Mouse (Mus musculus) kidney, embryonic 16.5 days (tissue): ENCODE data around the gene Tmx4. TPM values are rescaled to one million over a fixed set of nuclear protein-coding genes. Genes with fewer than 3 reads are reported as not detected.

Experiments
- ATAC-seq: fragments of 200-750 bp; cut with Nextera tagmentation; 2 replicates; pipeline ENCODE4 v1.8.0; 2017; ENCODE audit warnings: moderate TSS enrichment; ENCODE audit not compliant: low FRiP score, low TSS enrichment
- H3K27ac ChIP-seq: fragments of 300-500 bp; sonication (generic); 2 replicates; pipeline ENCODE4 v1.5.1; 2014; ENCODE audit warnings: low read length
- H3K27me3 ChIP-seq: fragments of 300-500 bp; sonication (generic); 2 replicates; pipeline ENCODE4 v1.6.1; 2014; ENCODE audit warnings: low read length, control low read depth, mixed read lengths; ENCODE audit not compliant: insufficient read depth
- H3K36me3 ChIP-seq: fragments of 300-500 bp; sonication (generic); 2 replicates; pipeline ENCODE4 v1.6.1; 2014; ENCODE audit warnings: low read length, control low read depth, mixed read lengths; ENCODE audit not compliant: insufficient read depth
- H3K4me1 ChIP-seq: fragments of 300-500 bp; sonication (generic); 2 replicates; pipeline ENCODE4 v1.6.1; 2014; ENCODE audit warnings: low read length, control low read depth, mixed read lengths; ENCODE audit not compliant: insufficient read depth
- H3K4me2 ChIP-seq: fragments of 300-500 bp; sonication (generic); replicated peaks from 2 replicates; pipeline ENCODE4 v1.6.1; 2014; ENCODE audit warnings: low read depth, low read length
- H3K4me3 ChIP-seq: fragments of 300-500 bp; sonication (generic); 2 replicates; pipeline ENCODE4 v1.5.1; 2014; ENCODE audit warnings: mild to moderate bottlenecking, low read length
- H3K9ac ChIP-seq: fragments of 300-500 bp; sonication (generic); replicated peaks from 2 replicates; pipeline ENCODE4 v1.6.1; 2014; ENCODE audit warnings: low read length
- H3K9me3 ChIP-seq: fragments of 300-500 bp; sonication (generic); 2 replicates; pipeline ENCODE4 v1.6.1; 2016; ENCODE audit warnings: low read length, control low read depth
- WGBS: fragments of 180-500 bp; shearing (Covaris S2); extraction: QIAGEN DNeasy Blood & Tissue Kit; methylation state at CpG from one replicate; pipeline ENCODE4 v1.1.7; 2014; 5-methylcytosine and 5-hydroxymethylcytosine counted together
- polyA plus RNA-seq: library from polyadenylated mRNA; unstranded; fragments of >200 nt; fragmentation: Nextera tagmentation; extraction: Ambion mirVana; gene quantifications from 2 replicates; pipeline ENCODE4 v1.2.1, GENCODE M21; 2015

Tmx4 gene
- polyA plus RNA-seq, result 20.4 and 21.2 TPM in 2 replicates

- Histone ChIP-seq H3K9ac (peak within 1 kb of the TSS; percentile 93), H3K27me3 (no peaks in the 10 kb centered on the region), H3K9me3 (no peaks in the 10 kb centered on the region), H3K4me2 (peak within 1 kb of the TSS; percentile 85), H3K36me3 (0 out of 2 replicates have a peak, but pooled peaks cover 2% of the 10 kb centered on the region), H3K4me3 (peak within 1 kb of the TSS; percentile 87), H3K27ac (peak within 1 kb of the TSS; percentile 96), H3K4me1 (peaks cover 9% of the 10 kb centered on the region)
- peak; percentile 100 for ATAC-seq
- WGBS, result under 1% methylated on average over 57 of the region's 57 CpGs
These were observed at the start of gene Tmx4 for GRCm38 (mm10) chr2:134643514-134644300. Gene Tmx4 (minus strand): TSS chr2:134644145.

- 69% methylated on average over 1 of the region's 1 CpGs for WGBS
- no peak overlapping the region for H3K27ac ChIP-seq
These were observed 48.2 kb upstream of the Tmx4 start for GRCm38 (mm10) chr2:134692125-134692524.

GRCm38 (mm10) chr2:134691055-134691454 is 47.1 kb upstream of the Tmx4 start:
- no peak overlapping the region for H3K4me2 ChIP-seq
- H3K9ac ChIP-seq, result no peak overlapping the region
- H3K27ac ChIP-seq, result no peak overlapping the region
- no peaks in the 10 kb centered on the region for H3K27me3 ChIP-seq
- no peaks in the 10 kb centered on the region for H3K4me1 ChIP-seq
- WGBS, result 88% methylated on average over 7 of the region's 7 CpGs
- H3K9me3 ChIP-seq, result no peaks in the 10 kb centered on the region
- H3K4me3 ChIP-seq, result no peak overlapping the region
- H3K36me3 ChIP-seq, result no peaks in the 10 kb centered on the region
- ATAC-seq, result no peak

More at GRCm38 (mm10) chr2:134692125-134692524, 48.2 kb upstream of the Tmx4 start:
- H3K9me3 ChIP-seq, result no peaks in the 10 kb centered on the region
- no peak for ATAC-seq
- H3K9ac ChIP-seq, result no peak overlapping the region
- no peak overlapping the region for H3K4me3 ChIP-seq
- H3K4me2 ChIP-seq, result no peak overlapping the region
- no peaks in the 10 kb centered on the region for H3K36me3 ChIP-seq
- no peaks in the 10 kb centered on the region for H3K27me3 ChIP-seq
- no peaks in the 10 kb centered on the region for H3K4me1 ChIP-seq

GRCm38 (mm10) chr2:134682326-134682725 is 38.4 kb upstream of the Tmx4 start:
- no peak overlapping the region for H3K4me2 ChIP-seq
- no peak for ATAC-seq
- WGBS, result 58% methylated on average over 3 of the region's 3 CpGs
- no peak overlapping the region for H3K27ac ChIP-seq
- no peak overlapping the region for H3K4me3 ChIP-seq
- H3K4me1 ChIP-seq, result no peaks in the 10 kb centered on the region
- H3K36me3 ChIP-seq, result no peaks in the 10 kb centered on the region
- H3K27me3 ChIP-seq, result no peaks in the 10 kb centered on the region
- H3K9ac ChIP-seq, result no peak overlapping the region
- no peaks in the 10 kb centered on the region for H3K9me3 ChIP-seq

GRCm38 (mm10) chr2:134681271-134681961 is 37.5 kb upstream of the Tmx4 start:
- Histone ChIP-seq H3K4me1 (no peaks in the 10 kb centered on the region), H3K36me3 (no peaks in the 10 kb centered on the region), H3K9me3 (no peaks in the 10 kb centered on the region), H3K4me2 (no peak overlapping the region), H3K27me3 (no peaks in the 10 kb centered on the region), H3K27ac (no peak overlapping the region), H3K4me3 (no peak overlapping the region), H3K9ac (no peak overlapping the region)
- 29% methylated on average over 9 of the region's 9 CpGs for WGBS
- ATAC-seq, result peak; percentile 57; the same call in 1 of the 2 replicates

GRCm38 (mm10) chr2:134679567-134679966 is 35.6 kb upstream of the Tmx4 start:
- Histone ChIP-seq H3K9ac (no peak overlapping the region), H3K27ac (no peak overlapping the region), H3K4me2 (no peak overlapping the region), H3K9me3 (no peaks in the 10 kb centered on the region), H3K4me1 (no peaks in the 10 kb centered on the region), H3K4me3 (no peak overlapping the region), H3K36me3 (no peaks in the 10 kb centered on the region), H3K27me3 (no peaks in the 10 kb centered on the region)
- 79% methylated on average over 3 of the region's 3 CpGs for WGBS
- no peak for ATAC-seq

- Histone ChIP-seq H3K27me3 (no peaks in the 10 kb centered on the region), H3K36me3 (no peaks in the 10 kb centered on the region), H3K9ac (no peak overlapping the region), H3K9me3 (no peaks in the 10 kb centered on the region), H3K4me3 (no peak overlapping the region), H3K4me2 (no peak overlapping the region), H3K27ac (no peak overlapping the region), H3K4me1 (no peaks in the 10 kb centered on the region)
- ATAC-seq, result no peak
- WGBS, result 84% methylated on average over 1 of the region's 1 CpGs
These were observed 31.5 kb upstream of the Tmx4 start for GRCm38 (mm10) chr2:134675465-134675864.

GRCm38 (mm10) chr2:134673604-134674003 is 29.7 kb upstream of the Tmx4 start:
- 76% methylated on average over 5 of the region's 5 CpGs for WGBS

GRCm38 (mm10) chr2:134656477-134656876 is 12.5 kb upstream of the Tmx4 start:
- Histone ChIP-seq H3K27me3 (no peaks in the 10 kb centered on the region), H3K9ac (no peak overlapping the region), H3K36me3 (no peaks in the 10 kb centered on the region), H3K4me1 (no peaks in the 10 kb centered on the region), H3K27ac (no peak overlapping the region), H3K9me3 (0 out of 2 replicates have a peak, but pooled peaks cover 2% of the 10 kb centered on the region), H3K4me2 (no peak overlapping the region), H3K4me3 (no peak overlapping the region)
- peak; percentile 27; the same call in 1 of the 2 replicates for ATAC-seq
- WGBS, result 18% methylated on average over 4 of the region's 4 CpGs

More at GRCm38 (mm10) chr2:134673604-134674003, 29.7 kb upstream of the Tmx4 start:
- Histone ChIP-seq H3K27me3 (no peaks in the 10 kb centered on the region), H3K9me3 (no peaks in the 10 kb centered on the region), H3K27ac (no peak overlapping the region), H3K36me3 (no peaks in the 10 kb centered on the region), H3K4me2 (no peak overlapping the region), H3K4me3 (no peak overlapping the region), H3K4me1 (no peaks in the 10 kb centered on the region), H3K9ac (no peak overlapping the region)
- no peak for ATAC-seq

GRCm38 (mm10) chr2:134654668-134655067 is 10.7 kb upstream of the Tmx4 start:
- Histone ChIP-seq H3K9ac (no peak overlapping the region), H3K9me3 (peaks cover 2% of the 10 kb centered on the region; the same call in 1 of the 2 replicates), H3K4me3 (no peak overlapping the region), H3K4me2 (no peak overlapping the region), H3K4me1 (no peaks in the 10 kb centered on the region), H3K27me3 (no peaks in the 10 kb centered on the region), H3K36me3 (no peaks in the 10 kb centered on the region), H3K27ac (no peak overlapping the region)
- ATAC-seq, result no peak
